Mouse (Mus musculus) hindbrain, embryonic 11.5 days (tissue): Measurements from ENCODE around the gene Slc35b4. TPM values are rescaled to one million over a fixed set of nuclear protein-coding genes. Genes with fewer than 3 reads are reported as not detected.

Experiments used
- ATAC-seq: fragments of 200-750 bp; cut with Nextera tagmentation; 2 replicates; pipeline ENCODE4 v1.8.0; 2017; ENCODE audit warnings: mild to moderate bottlenecking, moderate TSS enrichment, moderate library complexity; ENCODE audit not compliant: low FRiP score
- DNase-seq: peaks from one replicate; pipeline ENCODE4 v3.0.0-alpha.2; 2015; ENCODE audit warnings: low spot score
- H3K27ac ChIP-seq: fragments of 300-500 bp; sonication (generic); 2 replicates; pipeline ENCODE4 v1.5.1; 2014; ENCODE audit warnings: mild to moderate bottlenecking, low read depth, low read length
- H3K27me3 ChIP-seq: fragments of 300-500 bp; sonication (generic); 2 replicates; pipeline ENCODE4 v1.6.1; 2014; ENCODE audit warnings: mild to moderate bottlenecking, low read length, moderate library complexity, mixed read lengths; ENCODE audit not compliant: control insufficient read depth, insufficient read depth
- H3K36me3 ChIP-seq: fragments of 300-500 bp; sonication (generic); 2 replicates; pipeline ENCODE4 v1.6.1; 2014; ENCODE audit warnings: mild to moderate bottlenecking, low read length, moderate library complexity, mixed read lengths; ENCODE audit not compliant: control insufficient read depth, insufficient read depth
- H3K4me1 ChIP-seq: fragments of 300-500 bp; sonication (generic); replicated peaks from 2 replicates; pipeline ENCODE4 v1.6.1; 2014; ENCODE audit warnings: low read length, mixed read lengths; ENCODE audit not compliant: control insufficient read depth, insufficient read depth
- H3K4me2 ChIP-seq: fragments of 300-500 bp; sonication (generic); replicated peaks from 2 replicates; pipeline ENCODE4 v1.6.1; 2014; ENCODE audit warnings: mild to moderate bottlenecking, low read depth, low read length
- H3K4me3 ChIP-seq: fragments of 300-500 bp; sonication (generic); 2 replicates; pipeline ENCODE4 v1.5.1; 2014; ENCODE audit warnings: low read depth, low read length
- H3K9ac ChIP-seq: fragments of 300-500 bp; sonication (generic); 2 replicates; pipeline ENCODE4 v1.6.1; 2014; ENCODE audit warnings: low read depth, low read length
- H3K9me3 ChIP-seq: fragments of 300-500 bp; sonication (generic); 2 replicates; pipeline ENCODE4 v1.6.1; 2016; ENCODE audit warnings: low read length; ENCODE audit not compliant: control insufficient read depth
- WGBS: fragments of 180-500 bp; shearing (Covaris S2); extraction: QIAGEN DNeasy Blood & Tissue Kit; methylation state at CpG from one replicate; pipeline ENCODE4 v1.1.7; 2014; 5-methylcytosine and 5-hydroxymethylcytosine counted together
- polyA plus RNA-seq: library from polyadenylated mRNA; unstranded; fragments of >200 nt; fragmentation: Nextera tagmentation; extraction: Ambion mirVana; gene quantifications from 2 replicates; pipeline ENCODE4 v1.2.1, GENCODE M21; 2014

The Slc35b4 gene
- polyA plus RNA-seq, 1 experiment from 2014 or later, result 46.7 TPM

- no peaks in the 10 kb centered on the region; the same call in 1 of the 2 replicates for H3K9me3 ChIP-seq
- H3K36me3 ChIP-seq, result no peaks in the 10 kb centered on the region
- no peak overlapping the region for H3K27ac ChIP-seq
- 85% methylated on average over 8 of the region's 8 CpGs for WGBS
- no peaks in the 10 kb centered on the region for H3K4me1 ChIP-seq
- H3K4me2 ChIP-seq, result no peak overlapping the region
- DNase-seq, result no peak
- H3K27me3 ChIP-seq, result no peaks in the 10 kb centered on the region
- no peak for ATAC-seq
- H3K9ac ChIP-seq, result no peak overlapping the region
- no peak overlapping the region for H3K4me3 ChIP-seq
Measured at GRCm38 (mm10) chr6:34191401-34191800, 14.5 kb upstream of the Slc35b4 start.

- Histone ChIP-seq H3K36me3 (no peaks in the 10 kb centered on the region), H3K4me3 (no peak overlapping the region), H3K9me3 (no peaks in the 10 kb centered on the region), H3K27ac (no peak overlapping the region), H3K27me3 (no peaks in the 10 kb centered on the region), H3K9ac (no peak overlapping the region), H3K4me2 (no peak overlapping the region), H3K4me1 (no peaks in the 10 kb centered on the region)
- WGBS, result 95% methylated on average over 3 of the region's 3 CpGs
- ATAC-seq, result no peak
- DNase-seq, result no peak
Measured at GRCm38 (mm10) chr6:34189494-34189893, 12.6 kb upstream of the Slc35b4 start.

- WGBS, result 48% methylated on average over 7 of the region's 7 CpGs
- no peak overlapping the region; the same call in 1 of the 2 replicates for H3K27ac ChIP-seq
- H3K27me3 ChIP-seq, result no peaks in the 10 kb centered on the region
- no peaks in the 10 kb centered on the region for H3K36me3 ChIP-seq
- H3K4me2 ChIP-seq, result no peak overlapping the region
- no peaks in the 10 kb centered on the region for H3K9me3 ChIP-seq
- H3K9ac ChIP-seq, result no peak overlapping the region
- no peak overlapping the region for H3K4me3 ChIP-seq
- no peaks in the 10 kb centered on the region for H3K4me1 ChIP-seq
- DNase-seq, result peak; percentile 6
- ATAC-seq, result no peak
Measured at GRCm38 (mm10) chr6:34187986-34188599, 11.2 kb upstream of the Slc35b4 start.

GRCm38 (mm10) chr6:34187273-34187863, 10.5 kb upstream of the Slc35b4 start:
- ATAC-seq (peak; percentile 19; the same call in 1 of the 2 replicates), DNase-seq (peak; percentile 7)
- Histone ChIP-seq H3K27me3 (no peaks in the 10 kb centered on the region), H3K9me3 (no peaks in the 10 kb centered on the region), H3K27ac (no peak overlapping the region), H3K4me2 (no peak overlapping the region), H3K4me1 (no peaks in the 10 kb centered on the region), H3K9ac (no peak overlapping the region), H3K4me3 (no peak overlapping the region), H3K36me3 (no peaks in the 10 kb centered on the region)
- 17% methylated on average over 2 of the region's 2 CpGs for WGBS

GRCm38 (mm10) chr6:34183326-34183725, 6.4 kb upstream of the Slc35b4 start:
- Histone ChIP-seq H3K4me3 (no peak overlapping the region), H3K9ac (no peak overlapping the region), H3K36me3 (no peaks in the 10 kb centered on the region), H3K27ac (no peak overlapping the region), H3K9me3 (no peaks in the 10 kb centered on the region), H3K4me2 (no peak overlapping the region), H3K4me1 (no peaks in the 10 kb centered on the region), H3K27me3 (no peaks in the 10 kb centered on the region)
- DNase-seq (no peak), ATAC-seq (no peak)
- WGBS, result 87% methylated on average over 3 of the region's 3 CpGs

- WGBS, result 72% methylated on average over 3 of the region's 3 CpGs
- DNase-seq (no peak), ATAC-seq (no peak)
- Histone ChIP-seq H3K36me3 (no peaks in the 10 kb centered on the region), H3K9ac (no peak overlapping the region), H3K9me3 (no peaks in the 10 kb centered on the region), H3K4me2 (no peak overlapping the region), H3K4me3 (no peak overlapping the region), H3K27ac (no peak overlapping the region), H3K27me3 (no peaks in the 10 kb centered on the region), H3K4me1 (no peaks in the 10 kb centered on the region)
Measured at GRCm38 (mm10) chr6:34181961-34182360, 5.0 kb upstream of the Slc35b4 start.

- no peak for DNase-seq
- Histone ChIP-seq H3K4me2 (no peak overlapping the region), H3K9me3 (no peaks in the 10 kb centered on the region), H3K4me3 (no peak overlapping the region), H3K4me1 (no peaks in the 10 kb centered on the region), H3K27ac (no peak overlapping the region), H3K27me3 (no peaks in the 10 kb centered on the region), H3K9ac (no peak overlapping the region), H3K36me3 (no peaks in the 10 kb centered on the region)
- WGBS, result 75% methylated on average over 4 of the region's 4 CpGs
- no peak for ATAC-seq
Measured at GRCm38 (mm10) chr6:34179911-34180310, 3.0 kb upstream of the Slc35b4 start.

GRCm38 (mm10) chr6:34179007-34179406, 2.1 kb upstream of the Slc35b4 start:
- WGBS, result 78% methylated on average over 3 of the region's 3 CpGs
- H3K4me3 ChIP-seq, result no peak overlapping the region
- H3K4me2 ChIP-seq, result no peak overlapping the region
- no peak overlapping the region for H3K9ac ChIP-seq
- DNase-seq (no peak), ATAC-seq (no peak)
- H3K36me3 ChIP-seq, result no peaks in the 10 kb centered on the region
- H3K27ac ChIP-seq, result no peak overlapping the region
- H3K27me3 ChIP-seq, result no peaks in the 10 kb centered on the region
- H3K9me3 ChIP-seq, result no peaks in the 10 kb centered on the region
- no peaks in the 10 kb centered on the region for H3K4me1 ChIP-seq
